Mouse (Mus musculus): ENCODE measurements around the gene Setd5. TPM values are rescaled to one million over a fixed set of nuclear protein-coding genes. Genes with fewer than 3 reads are reported as not detected.
A peak's percentile ranks its signal among the peaks of the same experiment; 100 is the strongest.

Setd5 gene
- polyA plus RNA-seq, 1 experiment from 2014 or later, result 57.9 TPM

DNA sequence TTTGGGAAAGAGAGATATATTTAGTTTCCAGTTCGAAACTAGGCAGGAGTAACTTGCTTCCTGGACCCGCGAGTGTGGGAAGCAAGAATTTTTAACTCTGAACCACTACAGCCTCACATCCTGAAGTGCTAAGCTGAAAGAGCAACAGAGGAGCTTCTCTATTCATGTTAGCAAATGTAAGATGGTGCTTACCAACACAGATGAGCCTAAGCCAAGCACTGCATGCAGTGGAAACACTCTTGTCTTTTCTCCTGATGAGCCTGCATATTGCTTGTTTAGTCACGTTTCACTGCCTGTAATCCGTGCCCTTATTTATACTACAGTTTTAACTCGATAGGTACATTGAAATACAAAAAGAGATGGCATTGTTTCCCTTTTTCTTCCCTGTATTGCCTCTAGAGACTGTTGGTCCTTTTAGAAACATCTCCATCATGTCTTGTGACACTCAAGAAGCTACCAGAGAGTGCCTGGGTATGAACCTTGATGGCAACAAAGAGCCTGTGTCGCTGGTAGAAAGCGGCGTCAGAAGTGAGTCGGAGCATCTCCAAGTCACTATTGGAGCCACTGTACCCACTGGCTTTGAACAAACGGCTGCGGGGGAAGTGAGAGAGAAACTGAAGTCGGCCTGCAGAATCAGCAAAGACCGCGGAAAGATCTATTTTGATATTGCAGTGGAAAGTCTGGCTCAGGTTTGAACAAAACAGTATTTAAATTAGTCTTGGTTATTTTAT lies 30.0 kb upstream of the Setd5 start:
- no peaks in the 10 kb centered on the region for H3K27me3 ChIP-seq (ENCODE audit: control insufficient read depth, insufficient read depth, low read length)
- H3K27ac ChIP-seq (replicated peaks; ENCODE audit: low read depth, low read length), result no peak overlapping the region
- 73% methylated on average over 15 of the region's 15 CpGs for WGBS
- DNase-seq (no peak), ATAC-seq (ENCODE audit: low FRiP score, low TSS enrichment) (no peak)
- peak overlapping the region; percentile 64; the same call in 1 of the 2 replicates for H3K9ac ChIP-seq (replicated peaks; ENCODE audit: low read length)
- peak overlapping the region; percentile 77 for H3K4me3 ChIP-seq (replicated peaks; ENCODE audit: low read depth, low read length)
- H3K4me2 ChIP-seq (ENCODE audit: low read length), result peak overlapping the region; percentile 99
- H3K36me3 ChIP-seq (ENCODE audit: control insufficient read depth, insufficient read depth, low read length), result peaks cover 27% of the 10 kb centered on the region
- peaks cover 13% of the 10 kb centered on the region for H3K4me1 ChIP-seq (ENCODE audit: control insufficient read depth, insufficient read depth, low read length)
- H3K9me3 ChIP-seq (ENCODE audit: control insufficient read depth, low read length), result no peaks in the 10 kb centered on the region

- Histone ChIP-seq H3K36me3 (ENCODE audit: control insufficient read depth, insufficient read depth, low read length) (peaks cover 35% of the 10 kb centered on the region), H3K9ac (replicated peaks; ENCODE audit: low read length) (no peak overlapping the region), H3K9me3 (ENCODE audit: control insufficient read depth, low read length) (no peaks in the 10 kb centered on the region), H3K27ac (replicated peaks; ENCODE audit: low read depth, low read length) (no peak overlapping the region), H3K4me1 (ENCODE audit: control insufficient read depth, insufficient read depth, low read length) (peaks cover 13% of the 10 kb centered on the region), H3K4me3 (replicated peaks; ENCODE audit: low read depth, low read length) (no peak overlapping the region), H3K4me2 (ENCODE audit: low read length) (no peak overlapping the region), H3K27me3 (ENCODE audit: control insufficient read depth, insufficient read depth, low read length) (no peaks in the 10 kb centered on the region)
- WGBS, result 99% methylated on average over 2 of the region's 2 CpGs
- DNase-seq (no peak), ATAC-seq (ENCODE audit: low FRiP score, low TSS enrichment) (no peak)
Observed at GRCm38 (mm10) chr6:113048371-113048770, 28.8 kb upstream of the Setd5 start.

GRCm38 (mm10) chr6:113049159-113049558 lies 28.0 kb upstream of the Setd5 start:
- H3K9me3 ChIP-seq (ENCODE audit: control insufficient read depth, low read length), result no peaks in the 10 kb centered on the region
- H3K36me3 ChIP-seq (ENCODE audit: control insufficient read depth, insufficient read depth, low read length), result peaks cover 40% of the 10 kb centered on the region
- no peak for DNase-seq
- H3K4me2 ChIP-seq (ENCODE audit: low read length), result no peak overlapping the region
- no peak overlapping the region for H3K9ac ChIP-seq (replicated peaks; ENCODE audit: low read length)
- H3K4me3 ChIP-seq (replicated peaks; ENCODE audit: low read depth, low read length), result no peak overlapping the region
- ATAC-seq (ENCODE audit: low FRiP score, low TSS enrichment), result no peak
- H3K27me3 ChIP-seq (ENCODE audit: control insufficient read depth, insufficient read depth, low read length), result no peaks in the 10 kb centered on the region
- no peak overlapping the region for H3K27ac ChIP-seq (replicated peaks; ENCODE audit: low read depth, low read length)
- H3K4me1 ChIP-seq (ENCODE audit: control insufficient read depth, insufficient read depth, low read length), result peaks cover 13% of the 10 kb centered on the region
- 93% methylated on average over 3 of the region's 3 CpGs for WGBS

GRCm38 (mm10) chr6:113052972-113053371 lies 24.2 kb upstream of the Setd5 start:
- H3K9ac ChIP-seq (replicated peaks; ENCODE audit: low read length), result no peak overlapping the region
- no peak for DNase-seq
- 91% methylated on average over 3 of the region's 3 CpGs for WGBS
- peaks cover 69% of the 10 kb centered on the region for H3K36me3 ChIP-seq (ENCODE audit: control insufficient read depth, insufficient read depth, low read length)
- H3K4me2 ChIP-seq (ENCODE audit: low read length), result no peak overlapping the region
- H3K9me3 ChIP-seq (ENCODE audit: control insufficient read depth, low read length), result no peaks in the 10 kb centered on the region
- no peaks in the 10 kb centered on the region for H3K27me3 ChIP-seq (ENCODE audit: control insufficient read depth, insufficient read depth, low read length)
- H3K4me3 ChIP-seq (replicated peaks; ENCODE audit: low read depth, low read length), result no peak overlapping the region
- ATAC-seq (ENCODE audit: low FRiP score, low TSS enrichment), result no peak
- H3K4me1 ChIP-seq (ENCODE audit: control insufficient read depth, insufficient read depth, low read length), result no peaks in the 10 kb centered on the region
- no peak overlapping the region for H3K27ac ChIP-seq (replicated peaks; ENCODE audit: low read depth, low read length)

- H3K36me3 ChIP-seq (ENCODE audit: control insufficient read depth, insufficient read depth, low read length), result peaks cover 73% of the 10 kb centered on the region
- H3K9ac ChIP-seq (replicated peaks; ENCODE audit: low read length), result no peak overlapping the region
- no peak for ATAC-seq (ENCODE audit: low FRiP score, low TSS enrichment)
- no peaks in the 10 kb centered on the region for H3K9me3 ChIP-seq (ENCODE audit: control insufficient read depth, low read length)
- H3K4me2 ChIP-seq (ENCODE audit: low read length), result no peak overlapping the region
- no peaks in the 10 kb centered on the region for H3K4me1 ChIP-seq (ENCODE audit: control insufficient read depth, insufficient read depth, low read length)
- H3K4me3 ChIP-seq (replicated peaks; ENCODE audit: low read depth, low read length), result no peak overlapping the region
- WGBS, result 95% methylated on average over 6 of the region's 6 CpGs
- H3K27me3 ChIP-seq (ENCODE audit: control insufficient read depth, insufficient read depth, low read length), result no peaks in the 10 kb centered on the region
- DNase-seq, result no peak
- no peak overlapping the region for H3K27ac ChIP-seq (replicated peaks; ENCODE audit: low read depth, low read length)
Observed at GRCm38 (mm10) chr6:113054552-113055107, 22.5 kb upstream of the Setd5 start.

- H3K27me3 ChIP-seq (ENCODE audit: control insufficient read depth, insufficient read depth, low read length), result no peaks in the 10 kb centered on the region
- DNase-seq (no peak), ATAC-seq (ENCODE audit: low FRiP score, low TSS enrichment) (no peak)
- H3K4me1 ChIP-seq (ENCODE audit: control insufficient read depth, insufficient read depth, low read length), result no peaks in the 10 kb centered on the region
- 81% methylated on average over 1 of the region's 1 CpGs for WGBS
- H3K36me3 ChIP-seq (ENCODE audit: control insufficient read depth, insufficient read depth, low read length), result peaks cover 84% of the 10 kb centered on the region
- no peak overlapping the region for H3K27ac ChIP-seq (replicated peaks; ENCODE audit: low read depth, low read length)
- no peak overlapping the region for H3K4me3 ChIP-seq (replicated peaks; ENCODE audit: low read depth, low read length)
- no peaks in the 10 kb centered on the region for H3K9me3 ChIP-seq (ENCODE audit: control insufficient read depth, low read length)
- H3K4me2 ChIP-seq (ENCODE audit: low read length), result no peak overlapping the region
- H3K9ac ChIP-seq (replicated peaks; ENCODE audit: low read length), result no peak overlapping the region
Observed at GRCm38 (mm10) chr6:113060892-113061563, 16.1 kb upstream of the Setd5 start.

DNA sequence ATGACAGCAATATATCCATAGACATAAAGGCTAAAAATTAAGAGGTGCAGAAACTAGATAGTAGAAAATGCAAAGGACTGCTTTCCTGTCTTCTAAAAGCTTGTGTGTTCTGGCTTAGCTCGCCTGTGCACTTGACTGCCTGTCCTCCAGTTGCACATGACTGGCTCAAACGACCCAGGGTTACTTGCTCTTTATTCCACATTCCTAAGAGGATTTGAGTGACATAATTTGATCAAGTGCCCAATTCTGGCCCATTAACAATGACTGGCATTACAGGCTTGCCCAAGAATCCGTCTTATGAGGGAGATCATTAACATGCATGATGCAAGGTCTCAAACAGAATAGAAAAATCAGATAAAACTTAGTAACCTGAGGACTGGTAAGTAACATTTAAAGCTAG lies 14.9 kb upstream of the Setd5 start:
- H3K4me2 ChIP-seq (ENCODE audit: low read length), result no peak overlapping the region
- WGBS, result 33% methylated on average over 3 of the region's 3 CpGs
- no peaks in the 10 kb centered on the region for H3K27me3 ChIP-seq (ENCODE audit: control insufficient read depth, insufficient read depth, low read length)
- H3K4me3 ChIP-seq (replicated peaks; ENCODE audit: low read depth, low read length), result no peak overlapping the region
- H3K9me3 ChIP-seq (ENCODE audit: control insufficient read depth, low read length), result no peaks in the 10 kb centered on the region
- no peak overlapping the region for H3K9ac ChIP-seq (replicated peaks; ENCODE audit: low read length)
- DNase-seq (no peak), ATAC-seq (ENCODE audit: low FRiP score, low TSS enrichment) (no peak)
- H3K4me1 ChIP-seq (ENCODE audit: control insufficient read depth, insufficient read depth, low read length), result no peaks in the 10 kb centered on the region
- peaks cover 87% of the 10 kb centered on the region for H3K36me3 ChIP-seq (ENCODE audit: control insufficient read depth, insufficient read depth, low read length)
- no peak overlapping the region for H3K27ac ChIP-seq (replicated peaks; ENCODE audit: low read depth, low read length)

GRCm38 (mm10) chr6:113063363-113063762 lies 13.8 kb upstream of the Setd5 start:
- Histone ChIP-seq H3K9ac (replicated peaks; ENCODE audit: low read length) (no peak overlapping the region), H3K27me3 (ENCODE audit: control insufficient read depth, insufficient read depth, low read length) (no peaks in the 10 kb centered on the region), H3K4me1 (ENCODE audit: control insufficient read depth, insufficient read depth, low read length) (no peaks in the 10 kb centered on the region), H3K36me3 (ENCODE audit: control insufficient read depth, insufficient read depth, low read length) (peaks cover 90% of the 10 kb centered on the region), H3K9me3 (ENCODE audit: control insufficient read depth, low read length) (no peaks in the 10 kb centered on the region), H3K27ac (replicated peaks; ENCODE audit: low read depth, low read length) (no peak overlapping the region), H3K4me3 (replicated peaks; ENCODE audit: low read depth, low read length) (no peak overlapping the region), H3K4me2 (ENCODE audit: low read length) (no peak overlapping the region)
- WGBS, result 94% methylated on average over 10 of the region's 10 CpGs
- DNase-seq, result no peak
- no peak for ATAC-seq (ENCODE audit: low FRiP score, low TSS enrichment)

GRCm38 (mm10) chr6:113065186-113065585 lies 12.0 kb upstream of the Setd5 start:
- H3K36me3 ChIP-seq (ENCODE audit: control insufficient read depth, insufficient read depth, low read length), result peaks cover 93% of the 10 kb centered on the region

More at GRCm38 (mm10) chr6:113065186-113065585, 12.0 kb upstream of the Setd5 start:
- DNase-seq (no peak), ATAC-seq (ENCODE audit: low FRiP score, low TSS enrichment) (no peak)
- no peaks in the 10 kb centered on the region for H3K27me3 ChIP-seq (ENCODE audit: control insufficient read depth, insufficient read depth, low read length)
- H3K27ac ChIP-seq (replicated peaks; ENCODE audit: low read depth, low read length), result no peak overlapping the region
- no peak overlapping the region for H3K9ac ChIP-seq (replicated peaks; ENCODE audit: low read length)
- no peaks in the 10 kb centered on the region for H3K4me1 ChIP-seq (ENCODE audit: control insufficient read depth, insufficient read depth, low read length)
- H3K4me3 ChIP-seq (replicated peaks; ENCODE audit: low read depth, low read length), result no peak overlapping the region
- H3K4me2 ChIP-seq (ENCODE audit: low read length), result no peak overlapping the region
- WGBS, result 92% methylated on average over 3 of the region's 3 CpGs
- H3K9me3 ChIP-seq (ENCODE audit: control insufficient read depth, low read length), result no peaks in the 10 kb centered on the region

Data from midbrain, embryonic 14.5 days (tissue).